Mouse (Mus musculus) small intestine, adult 2 months (tissue): Measurements from ENCODE around the gene Astn1. TPM values are rescaled to one million over a fixed set of nuclear protein-coding genes. Genes with fewer than 3 reads are reported as not detected.

ENCODE experiments used
- H3K27ac ChIP-seq: fragments of 200-500 bp; 2 replicates; pipeline ENCODE4 v1.5.1; 2012; ENCODE audit warnings: low read depth, low read length, control low read depth, inconsistent platforms; ENCODE audit not compliant: insufficient read depth
- H3K27me3 ChIP-seq: fragments of 200-500 bp; 2 replicates; pipeline ENCODE4 v1.6.1; 2012; ENCODE audit warnings: mild to moderate bottlenecking, moderate library complexity, low read length, inconsistent platforms; ENCODE audit not compliant: control insufficient read depth, insufficient read depth
- H3K36me3 ChIP-seq: fragments of 200-500 bp; 2 replicates; pipeline ENCODE4 v1.6.1; 2012; ENCODE audit warnings: mild to moderate bottlenecking, low read length, control low read depth, inconsistent platforms; ENCODE audit not compliant: control insufficient read depth, insufficient read depth
- H3K4me1 ChIP-seq: fragments of 200-500 bp; 2 replicates; pipeline ENCODE4 v1.6.1; 2012; ENCODE audit warnings: low read length, inconsistent platforms, mixed read lengths; ENCODE audit not compliant: control insufficient read depth, insufficient read depth, insufficient read length
- H3K4me3 ChIP-seq: fragments of 200-500 bp; 2 replicates; pipeline ENCODE4 v1.5.1; 2012; ENCODE audit warnings: low read depth, mild to moderate bottlenecking, control low read depth, inconsistent platforms, low read length, moderate library complexity
- CTCF ChIP-seq: fragments of 200-500 bp; IDR thresholded peaks from 2 replicates; pipeline ENCODE4 v1.5.1; 2012; ENCODE audit warnings: low read depth, mild to moderate bottlenecking, control low read depth, inconsistent platforms, low read length, moderate library complexity, mixed read lengths; ENCODE audit not compliant: insufficient replicate concordance, insufficient read length; ENCODE audit errors: extremely low read depth
- POLR2A ChIP-seq: fragments of 200-500 bp; IDR thresholded peaks from 2 replicates; pipeline ENCODE4 v1.6.1; 2012; ENCODE audit warnings: low read depth, mild to moderate bottlenecking, control low read depth, inconsistent platforms, low read length, moderate library complexity
- WGBS: fragments of 180-500 bp; shearing (Covaris S2); methylation state at CpG from one replicate; pipeline ENCODE4 v1.1.7; 2018; 5-methylcytosine and 5-hydroxymethylcytosine counted together
- polyA plus RNA-seq: library from polyadenylated mRNA; depleted of rRNA; stranded (reverse); fragments of >200 nt; gene quantifications from 2 replicates; pipeline ENCODE4 v1.2.3, GENCODE M21; 2012

The Astn1 gene
- polyA plus RNA-seq, 1 experiment, result 0.34 TPM

DNA sequence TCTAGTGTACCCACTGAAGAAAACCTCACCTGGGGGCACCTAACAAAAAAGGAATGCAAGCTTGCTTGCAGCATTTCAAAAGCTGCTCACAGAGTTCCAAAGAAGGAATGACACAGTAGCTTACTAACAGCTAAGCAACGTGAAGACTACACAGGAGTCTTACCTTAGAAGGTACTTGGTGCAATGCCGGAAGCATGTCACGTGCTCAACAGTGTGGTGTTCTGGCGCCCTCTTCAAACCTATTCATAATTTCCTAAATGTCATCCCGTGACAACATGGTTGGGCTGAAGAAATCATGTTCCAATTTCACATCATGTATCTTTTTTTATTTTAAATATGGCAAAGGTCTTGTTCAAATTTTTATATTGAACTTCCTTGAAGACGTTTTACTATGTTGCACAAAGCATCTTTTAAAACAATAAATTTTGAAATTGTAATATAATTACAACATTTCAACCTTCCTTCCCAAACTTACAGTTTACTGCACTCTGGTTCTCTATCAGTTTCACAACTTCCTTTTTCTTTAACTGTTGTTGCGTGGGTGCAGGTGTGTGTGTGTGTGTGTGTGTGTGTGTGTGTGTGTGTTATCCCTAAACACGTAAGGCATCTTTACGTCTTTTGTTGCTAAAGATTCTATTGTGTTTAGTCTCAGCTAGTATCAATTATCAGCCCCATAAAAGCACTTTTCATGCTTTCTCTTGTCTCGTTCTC is 335.9 kb downstream of the Astn1 start:
- H3K4me3 ChIP-seq, result no peak overlapping the region
- 83% methylated on average over 10 of the region's 10 CpGs for WGBS
- no peak overlapping the region for H3K27ac ChIP-seq
- no peaks in the 10 kb centered on the region for H3K36me3 ChIP-seq
- no peak for TF ChIP-seq CTCF
- no peak for TF ChIP-seq POLR2A
- H3K4me1 ChIP-seq, result no peaks in the 10 kb centered on the region
- no peaks in the 10 kb centered on the region for H3K27me3 ChIP-seq

DNA sequence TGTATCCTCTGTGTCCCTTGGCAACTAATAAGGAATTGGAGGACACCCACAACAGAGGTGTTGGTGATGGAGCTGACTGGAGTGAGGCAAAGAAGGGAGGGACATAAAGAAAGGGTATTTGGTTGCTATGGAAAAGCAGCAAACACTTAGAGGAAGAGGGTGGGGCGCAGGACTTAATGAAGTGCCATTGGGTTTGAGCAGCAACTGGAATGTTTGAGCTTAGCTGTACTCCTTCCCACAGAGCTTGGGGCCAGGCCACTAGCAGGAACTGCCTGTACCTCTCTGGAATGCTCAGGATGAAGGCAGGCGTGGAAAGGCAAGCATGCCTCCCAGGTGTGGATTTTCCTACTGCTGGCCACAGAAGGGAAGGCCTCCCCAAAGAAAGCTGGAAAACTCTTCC is 337.2 kb downstream of the Astn1 start:
- 62% methylated on average over 2 of the region's 2 CpGs for WGBS
- TF ChIP-seq CTCF (no peak), POLR2A (no peak)

DNA sequence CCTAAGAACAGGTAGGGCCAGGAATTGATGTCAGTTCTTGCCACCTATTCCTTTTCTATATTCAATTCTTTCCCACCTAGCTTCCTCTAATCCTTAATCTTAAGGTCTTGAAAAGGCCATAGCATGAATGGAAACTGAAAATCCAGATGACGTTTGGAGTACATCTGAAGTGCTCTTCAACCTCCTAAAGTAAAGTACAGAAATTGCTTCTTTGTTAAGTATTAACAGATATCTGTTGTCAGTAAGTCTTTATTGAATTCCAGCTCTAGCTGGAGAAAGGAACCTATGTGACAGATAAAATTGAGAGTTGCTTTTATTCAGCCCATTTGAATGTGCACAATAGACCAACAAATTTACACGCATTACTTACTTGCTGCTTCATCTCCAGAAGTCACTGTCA is 338.1 kb downstream of the Astn1 start:
- no peak overlapping the region for H3K4me3 ChIP-seq
- TF ChIP-seq POLR2A (no peak), CTCF (no peak)
- H3K4me1 ChIP-seq, result no peaks in the 10 kb centered on the region
- no peaks in the 10 kb centered on the region for H3K36me3 ChIP-seq
- no peaks in the 10 kb centered on the region for H3K27me3 ChIP-seq
- 56% methylated on average over 2 of the region's 2 CpGs for WGBS
- no peak overlapping the region for H3K27ac ChIP-seq

More for the DNA sequence above, 337.2 kb downstream of the Astn1 start:
- no peaks in the 10 kb centered on the region for H3K4me1 ChIP-seq
- no peaks in the 10 kb centered on the region for H3K27me3 ChIP-seq
- no peaks in the 10 kb centered on the region for H3K36me3 ChIP-seq
- no peak overlapping the region for H3K4me3 ChIP-seq
- H3K27ac ChIP-seq, result no peak overlapping the region

DNA sequence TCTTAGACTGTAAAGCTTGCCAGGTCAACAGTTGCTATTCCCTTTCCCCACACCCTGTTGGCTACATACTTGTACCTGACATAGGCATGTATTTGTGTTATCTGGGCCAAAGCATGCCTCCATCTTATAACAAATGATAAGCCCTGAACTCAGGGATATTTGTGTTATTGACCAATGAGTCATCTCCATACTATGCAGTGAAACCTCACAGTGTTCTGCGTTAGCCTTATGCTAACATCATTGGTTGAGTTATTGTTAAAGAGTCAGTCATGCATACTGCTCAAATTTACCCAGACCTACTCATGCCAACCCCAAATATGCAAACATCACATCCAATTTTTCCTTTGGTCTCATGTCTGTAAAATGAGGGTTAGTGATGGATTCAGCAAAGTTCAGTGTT is 339.3 kb downstream of the Astn1 start:
- no peaks in the 10 kb centered on the region for H3K27me3 ChIP-seq
- H3K27ac ChIP-seq, result no peak overlapping the region
- TF ChIP-seq CTCF (no peak), POLR2A (no peak)
- H3K4me3 ChIP-seq, result no peak overlapping the region
- no peaks in the 10 kb centered on the region for H3K4me1 ChIP-seq
- 62% methylated on average over 1 of the region's 1 CpGs for WGBS
- H3K36me3 ChIP-seq, result no peaks in the 10 kb centered on the region

- no peaks in the 10 kb centered on the region for H3K27me3 ChIP-seq
- TF ChIP-seq CTCF, result no peak
- no peak for TF ChIP-seq POLR2A
- no peak overlapping the region for H3K27ac ChIP-seq
- H3K36me3 ChIP-seq, result no peaks in the 10 kb centered on the region
- no peak overlapping the region for H3K4me3 ChIP-seq
- 42% methylated on average over 5 of the region's 5 CpGs for WGBS
- H3K4me1 ChIP-seq, result no peaks in the 10 kb centered on the region
These were observed 351.4 kb downstream of the Astn1 start for GRCm38 (mm10) chr1:158713301-158714095.

- H3K4me1 ChIP-seq, result no peaks in the 10 kb centered on the region
- no peaks in the 10 kb centered on the region for H3K36me3 ChIP-seq
- H3K27me3 ChIP-seq, result no peaks in the 10 kb centered on the region
- TF ChIP-seq POLR2A (no peak), CTCF (no peak)
- 55% methylated on average over 4 of the region's 4 CpGs for WGBS
- H3K4me3 ChIP-seq, result no peak overlapping the region
- H3K27ac ChIP-seq, result no peak overlapping the region
These were observed 370.9 kb downstream of the Astn1 start for GRCm38 (mm10) chr1:158732868-158733496.

DNA sequence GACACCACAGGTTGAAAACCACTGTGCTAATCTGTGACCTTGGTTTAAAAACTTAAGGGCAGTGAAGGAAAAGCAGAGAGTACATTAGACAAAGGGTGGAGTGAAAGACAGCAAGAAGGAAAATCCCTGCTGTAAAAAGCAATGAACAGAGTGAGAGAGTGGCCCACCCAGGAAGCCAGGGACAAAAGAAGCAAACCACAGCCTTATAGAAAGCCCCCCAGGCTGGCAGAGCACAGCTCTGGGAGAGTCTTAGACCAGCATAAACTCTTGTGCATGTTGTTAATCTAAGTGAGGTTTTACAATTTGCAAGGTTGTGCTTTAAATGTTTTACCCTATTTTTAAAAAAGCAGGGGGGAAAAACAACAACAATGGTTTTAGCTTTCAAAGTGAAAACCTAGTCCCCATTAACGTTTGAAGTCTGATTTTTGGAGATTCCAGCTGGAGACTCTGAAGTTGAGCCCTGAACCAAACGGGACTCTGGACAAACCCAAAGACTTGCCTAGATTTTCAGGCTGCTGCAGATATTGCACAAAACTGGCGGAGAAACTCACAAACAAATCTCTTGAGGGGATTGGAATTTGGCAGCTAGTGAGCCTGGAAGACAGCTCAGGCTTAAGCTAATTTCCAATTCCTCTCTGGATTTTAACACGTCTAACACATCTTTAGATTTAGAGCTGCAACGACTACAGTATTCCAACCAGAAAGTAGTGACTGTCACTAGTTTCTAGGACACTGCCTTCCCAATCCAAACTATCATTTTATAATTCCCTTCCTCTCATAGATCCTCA is 377.3 kb downstream of the Astn1 start:
- 47% methylated on average over 5 of the region's 5 CpGs for WGBS
- TF ChIP-seq POLR2A, result no peak
- TF ChIP-seq CTCF, result no peak
- Histone ChIP-seq H3K4me3 (no peak overlapping the region), H3K27me3 (no peaks in the 10 kb centered on the region), H3K4me1 (no peaks in the 10 kb centered on the region), H3K27ac (no peak overlapping the region), H3K36me3 (no peaks in the 10 kb centered on the region)
